Mouse (Mus musculus) erythroid progenitor cell, adult 5-6 weeks (primary cell): ENCODE measurements at regions not wholly inside any gene's neighbourhood (a gene's known extent, or its start where the extent isn't known, plus 50 kb on each side); places are given as distances from the start of the nearest gene placed in this dataset.

Experiments
- ATAC-seq: replicated peaks from 2 replicates; pipeline ENCODE4 v1.8.0; 2016; ENCODE audit warnings: moderate number of reproducible peaks, mild to moderate bottlenecking, moderate TSS enrichment, inconsistent platforms; ENCODE audit not compliant: poor library complexity, low FRiP score, severe bottlenecking

GRCm38 (mm10) chr4:31594089-31594488 is 369.8 kb upstream of the Map3k7 start:
- no peak for ATAC-seq

- ATAC-seq: no peak
Measured at GRCm38 (mm10) chr4:31601536-31601935, 362.4 kb upstream of the Map3k7 start.

GRCm38 (mm10) chr4:31603776-31604175 is 360.1 kb upstream of the Map3k7 start:
- ATAC-seq: no peak

- ATAC-seq: no peak
Measured at GRCm38 (mm10) chr4:31608811-31609210, 355.1 kb upstream of the Map3k7 start.

DNA sequence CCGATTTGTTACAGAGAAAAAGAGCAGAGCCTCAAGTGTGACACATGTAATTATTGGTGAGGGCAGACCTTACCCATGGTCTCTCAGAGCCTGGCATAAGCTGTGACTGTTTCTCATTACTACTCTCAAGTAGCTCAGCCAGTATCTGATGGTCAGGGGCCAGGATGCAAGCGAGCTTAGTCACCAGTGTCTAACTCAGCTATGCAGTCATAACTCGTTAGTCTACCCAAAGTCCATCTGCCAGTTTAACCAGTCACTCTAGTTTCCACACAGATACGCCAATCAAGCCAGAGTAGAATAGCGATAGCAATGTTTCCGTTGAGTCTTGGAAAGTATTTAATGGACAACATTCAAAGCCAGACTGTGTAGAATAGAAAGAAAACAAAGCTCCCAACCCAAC is 354.3 kb upstream of the Map3k7 start:
- no peak for ATAC-seq

DNA sequence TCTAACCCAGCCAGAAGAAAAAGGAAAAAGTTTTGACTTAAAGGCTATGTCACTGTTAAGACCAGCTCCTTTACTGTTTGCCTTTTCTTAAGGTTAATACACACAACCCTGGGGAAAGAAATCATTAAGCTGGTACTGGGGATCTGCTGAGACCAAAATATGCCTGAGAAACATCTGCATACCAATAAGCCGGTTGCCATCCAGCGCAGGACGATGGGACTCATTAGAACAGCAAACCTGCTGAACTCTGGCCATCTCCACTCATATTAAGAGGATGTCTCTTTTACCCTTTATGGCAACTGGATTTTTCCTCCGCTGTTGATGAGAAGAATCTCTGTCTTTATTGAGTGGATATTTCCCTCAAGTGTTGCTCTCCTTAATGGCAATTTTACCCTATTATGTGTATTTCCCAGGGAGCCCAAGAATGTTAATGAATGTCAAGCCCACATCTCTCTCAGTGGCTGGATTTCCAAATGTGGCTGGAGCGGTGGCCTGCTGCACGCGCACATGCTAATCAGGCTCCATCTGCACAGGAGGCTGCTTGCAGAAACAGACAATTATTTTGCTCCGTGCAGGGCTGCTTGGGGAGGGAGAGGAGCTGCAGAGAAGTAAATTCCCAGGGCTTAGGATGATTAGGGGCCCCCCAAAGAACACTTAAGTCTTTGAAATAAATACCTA is 351.6 kb upstream of the Map3k7 start:
- no peak for ATAC-seq

GRCm38 (mm10) chr4:31612825-31613514 is 350.9 kb upstream of the Map3k7 start:
- no peak for ATAC-seq

DNA sequence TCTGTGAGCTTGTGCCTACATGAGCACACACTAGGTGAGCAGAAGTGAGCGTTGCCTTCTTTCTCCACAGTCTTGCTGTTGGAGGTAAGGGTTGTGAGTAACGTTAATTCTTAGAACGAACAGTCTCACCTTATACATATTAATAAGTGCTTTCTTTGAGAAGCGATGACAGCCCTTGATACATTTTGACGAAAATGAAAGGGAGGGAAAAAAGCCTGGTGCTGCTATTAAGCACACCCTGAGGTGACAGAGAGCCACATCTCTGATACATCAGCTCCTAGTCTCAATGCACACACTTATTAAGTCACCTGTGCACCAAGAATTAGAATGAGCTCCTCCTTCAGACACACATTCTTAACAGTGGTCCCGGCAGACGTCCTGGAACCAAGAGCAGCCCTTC is 346.3 kb upstream of the Map3k7 start:
- no peak for ATAC-seq

GRCm38 (mm10) chr4:31618026-31618425 is 345.9 kb upstream of the Map3k7 start:
- no peak for ATAC-seq

DNA sequence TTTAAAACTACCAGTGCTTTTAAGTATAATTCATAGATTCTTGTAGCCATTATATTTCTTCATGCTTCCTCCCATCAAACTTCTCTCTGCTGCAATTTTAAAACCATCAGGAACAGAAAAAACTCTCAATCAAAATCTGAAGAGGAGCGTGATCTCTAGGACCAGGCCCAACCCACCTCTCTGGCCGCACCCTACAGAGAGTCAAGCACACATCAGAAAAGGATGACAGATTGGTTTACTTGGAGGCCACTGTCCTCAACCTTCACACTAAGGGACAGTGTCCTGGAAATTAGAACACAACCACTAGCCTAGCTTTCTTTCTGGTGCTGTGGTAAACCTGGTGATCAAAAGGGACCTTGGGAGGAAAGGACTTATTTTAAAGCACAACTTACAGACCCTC is 342.7 kb upstream of the Map3k7 start:
- ATAC-seq: no peak

DNA sequence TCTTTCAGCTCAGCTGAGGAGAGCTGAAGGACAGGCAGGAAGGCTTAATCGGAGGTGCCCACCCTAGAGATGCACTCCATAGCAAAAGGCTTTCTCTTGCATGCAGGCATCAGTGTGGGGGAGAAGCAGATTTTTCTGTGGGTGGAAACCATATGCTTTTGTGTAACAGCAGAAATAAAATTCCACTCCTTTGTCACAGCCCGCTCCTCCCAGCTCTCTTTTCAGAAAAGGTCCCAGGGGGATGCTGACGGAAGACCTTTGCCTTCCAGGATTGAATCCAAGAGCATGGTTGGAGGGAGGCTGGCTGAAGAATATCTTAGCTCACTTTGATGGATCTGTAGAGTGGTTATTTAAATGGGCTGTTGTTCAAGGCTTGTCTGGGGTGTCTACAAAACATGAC is 336.8 kb upstream of the Map3k7 start:
- ATAC-seq: no peak

DNA sequence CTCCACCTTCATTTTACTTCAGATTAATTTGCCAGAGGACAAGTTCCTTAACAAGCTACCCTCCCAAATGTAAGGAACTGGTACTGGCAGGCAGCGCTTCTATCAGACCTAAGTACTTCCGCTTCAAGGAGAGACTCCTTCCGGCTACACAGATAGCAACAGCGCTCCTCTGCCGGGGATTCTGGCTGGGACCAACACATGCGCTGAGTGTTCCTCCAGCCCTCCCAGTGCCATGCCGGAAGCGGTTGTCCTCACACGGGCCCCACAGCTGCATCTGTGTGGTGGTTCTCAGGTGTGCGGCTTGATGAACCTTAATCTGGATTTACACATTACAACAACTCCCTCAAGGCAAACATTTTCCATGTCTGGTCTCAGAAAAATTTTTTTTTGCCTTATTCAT is 336.1 kb upstream of the Map3k7 start:
- no peak for ATAC-seq

DNA sequence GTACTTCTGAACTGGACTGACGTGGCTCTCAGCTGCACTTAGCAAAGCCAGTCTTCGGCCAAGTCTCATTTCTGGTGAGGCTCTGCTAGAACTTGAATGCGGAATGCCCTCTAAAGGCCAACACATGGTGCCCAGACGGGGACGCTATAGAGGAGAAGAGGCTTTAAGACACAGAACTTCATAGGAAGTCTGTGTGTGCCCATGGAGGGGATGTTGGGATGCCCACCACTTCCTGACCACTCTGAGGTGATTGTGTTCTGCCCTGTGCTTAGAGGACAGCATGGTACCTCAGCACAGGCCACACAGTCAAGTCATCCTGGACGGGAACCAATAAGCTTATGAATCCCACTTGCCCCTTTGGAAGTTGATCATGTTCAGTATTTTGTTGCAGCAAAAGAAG is 325.3 kb upstream of the Map3k7 start:
- ATAC-seq: no peak

DNA sequence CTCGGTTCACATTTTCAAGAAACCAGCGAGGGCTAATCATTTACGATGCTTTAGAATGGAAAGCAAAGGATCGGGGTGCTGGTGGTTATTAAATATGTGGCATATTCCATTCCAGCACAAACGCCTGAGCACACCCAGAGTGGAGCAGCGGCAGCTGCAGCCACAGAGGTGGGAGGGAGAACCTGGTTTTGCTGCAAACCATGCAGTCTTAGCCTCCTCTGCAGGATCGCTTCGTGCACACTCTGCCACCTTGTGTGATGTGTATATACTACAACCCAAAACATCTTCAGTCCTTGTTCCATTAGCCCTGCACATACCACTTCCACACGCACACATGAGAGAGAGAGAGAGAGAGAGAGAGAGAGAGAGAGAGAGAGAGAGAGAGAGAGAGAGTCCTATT is 321.7 kb upstream of the Map3k7 start:
- ATAC-seq: no peak

GRCm38 (mm10) chr4:31642593-31643290 is 321.2 kb upstream of the Map3k7 start:
- ATAC-seq: no peak

DNA sequence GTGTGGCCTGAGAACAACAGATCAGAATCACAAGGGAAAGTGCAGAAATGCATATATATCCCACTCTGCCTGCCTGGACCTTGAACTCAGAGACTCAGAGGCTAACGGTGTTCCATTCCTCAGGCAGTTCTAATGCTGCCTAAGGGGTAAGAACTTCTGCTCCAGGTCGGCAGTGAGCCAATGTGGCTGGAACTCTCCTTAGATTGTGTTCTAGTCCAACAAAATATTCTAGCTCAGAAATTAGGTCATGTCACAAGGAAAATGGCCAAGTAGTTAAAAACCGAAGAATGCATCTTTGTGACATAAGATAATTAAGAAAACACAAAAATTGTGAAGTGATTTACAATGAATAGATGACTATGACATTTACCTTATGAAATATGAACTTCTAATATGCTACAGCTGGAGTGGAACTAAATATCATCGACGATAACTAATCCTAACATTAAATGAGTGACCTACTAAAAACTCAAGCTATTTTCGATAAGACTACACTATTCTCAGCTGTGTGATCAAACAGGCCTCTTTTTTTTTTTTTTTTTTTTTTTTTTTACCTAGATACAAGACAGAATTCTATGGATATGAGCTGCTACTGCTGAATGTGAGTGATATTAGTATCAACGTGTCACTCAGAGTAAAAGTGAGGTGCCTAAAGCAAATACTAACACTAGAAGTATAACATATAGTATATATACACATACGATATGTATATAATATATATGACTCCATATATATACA is 315.1 kb upstream of the Map3k7 start:
- ATAC-seq: no peak

DNA sequence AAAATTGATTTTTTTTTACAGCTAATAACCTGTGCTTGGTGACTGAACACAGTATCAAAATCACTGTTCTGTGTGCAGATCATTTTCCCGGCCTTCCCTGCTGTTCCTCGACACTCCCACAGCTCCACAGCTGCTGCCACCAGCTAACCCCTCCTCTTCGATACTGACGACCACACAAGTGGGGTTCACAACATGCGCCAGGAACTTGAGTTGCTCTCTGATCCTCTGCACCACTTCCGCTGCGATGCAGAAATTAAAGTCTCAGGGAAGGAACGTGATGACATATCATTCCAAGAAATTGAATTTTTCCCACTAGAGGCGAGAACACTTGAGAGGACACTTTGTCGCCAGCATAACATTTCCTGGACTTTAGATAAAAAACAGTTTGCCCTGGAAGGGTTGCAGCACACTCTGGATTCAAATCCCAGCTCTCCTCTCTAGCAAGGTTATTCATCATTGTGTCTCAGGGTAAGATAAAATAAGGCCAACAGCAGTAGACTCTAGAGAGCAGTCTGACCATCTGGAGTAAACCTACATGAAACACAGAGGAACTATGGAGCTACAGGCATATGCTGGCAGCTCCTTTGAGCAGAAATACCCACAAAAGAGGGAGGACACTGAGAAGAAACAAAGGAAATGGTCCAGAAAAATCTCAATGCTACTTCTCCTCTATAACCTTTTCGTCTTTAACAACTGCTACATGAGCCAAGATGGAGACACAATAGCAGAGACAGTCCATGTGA is 308.4 kb upstream of the Map3k7 start:
- no peak for ATAC-seq

- no peak for ATAC-seq
Measured at GRCm38 (mm10) chr4:31656111-31656510, 307.8 kb upstream of the Map3k7 start.

- ATAC-seq: no peak
Measured at GRCm38 (mm10) chr4:31658820-31659219, 305.1 kb upstream of the Map3k7 start.

GRCm38 (mm10) chr4:31660896-31661295 is 303.0 kb upstream of the Map3k7 start:
- ATAC-seq: no peak
